Mouse (Mus musculus) bone marrow, adult 2 months (tissue): Measurements from ENCODE around the gene Fam198b.

Source experiments
- CTCF ChIP-seq: fragments of 200-500 bp; IDR thresholded peaks from 2 replicates; pipeline ENCODE4 v1.5.1; 2011; ENCODE audit warnings: low read length, control low read depth; ENCODE audit not compliant: control insufficient read depth, insufficient read depth
- POLR2A ChIP-seq: fragments of 200-500 bp; IDR thresholded peaks from 2 replicates; pipeline ENCODE4 v1.6.1; 2011; ENCODE audit warnings: low read depth, mild to moderate bottlenecking, control low read depth, low read length, borderline replicate concordance; ENCODE audit not compliant: control insufficient read depth

DNA sequence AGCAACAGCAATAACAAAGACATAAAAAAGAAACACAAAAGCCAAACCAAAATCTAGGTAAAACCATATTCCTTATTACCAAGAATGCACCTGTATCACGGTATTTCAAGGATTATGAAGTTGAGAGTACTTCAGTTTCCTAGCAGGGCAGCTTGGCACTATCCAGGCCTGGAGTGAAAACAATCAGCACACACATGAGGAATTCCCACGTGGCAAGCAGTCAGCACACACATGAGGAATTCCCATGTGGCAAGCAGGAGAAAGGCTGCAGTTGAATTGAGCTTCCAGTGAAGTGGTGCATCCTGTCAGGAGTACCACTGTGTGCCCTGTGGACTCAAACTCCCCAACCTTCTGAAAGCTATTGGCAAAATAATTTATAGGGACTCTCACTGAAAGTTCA is 2.7 kb upstream of the Fam198b start:
- TF ChIP-seq POLR2A (no peak), CTCF (no peak)
